ENCODE assay signal across 11 mouse cellular contexts in genomic region chr5:127243209-127243608, GRCm38 (mm10). TPM values are rescaled to one million over a fixed set of nuclear protein-coding genes. Genes with fewer than 3 reads are reported as not detected.
DNase-seq lines count a peak whose midpoint lies in the region; ATAC-seq and TF ChIP-seq lines count a peak whose summit lies in the region.
"Had no signal": no experiment of that assay in that cellular context is flagged by ENCODE, and none has a peak within 500 bp of the region (broad histone marks: within the 10 kb centered on the region; RNA-seq: fewer than 3 reads in every experiment).

No protein-coding gene starts in this region.

- ATAC-seq in heart, postnatal 0 days (ENCODE audit: insufficient read depth, low read depth) = no peak
- ATAC-seq in forebrain, postnatal 0 days = no peak
- ATAC-seq in midbrain, embryonic 14.5 days (ENCODE audit: low FRiP score, low TSS enrichment) = no peak
- no peak for ATAC-seq in CD4-positive, CD25-positive, alpha-beta regulatory T cell, adult 4 months

- no peak for DNase-seq in heart, postnatal 0 days (ENCODE audit: low spot score)
- no peak for DNase-seq in heart, postnatal 4 days
- DNase-seq in cerebellum, postnatal 25 days = peak; percentile 49 to 58
- DNase-seq in forebrain, postnatal 0 days = no peak
- peak; percentile 49 for DNase-seq in midbrain, embryonic 14.5 days
- no peak for DNase-seq in frontal cortex, adult 2 months (ENCODE audit: extremely low spot score in 1 of 2, low spot score in 1 of 2)
- no peak for DNase-seq in kidney, postnatal 36 days

- no peaks in the 10 kb centered on the region for H3K36me3 ChIP-seq in heart, postnatal 0 days (replicated peaks; ENCODE audit: control insufficient read depth, insufficient read depth, low read length)
- no peaks in the 10 kb centered on the region for H3K36me3 ChIP-seq in forebrain, postnatal 0 days (ENCODE audit: insufficient read depth)
- H3K36me3 ChIP-seq in midbrain, embryonic 14.5 days (ENCODE audit: control insufficient read depth, insufficient read depth, low read length) = no peaks in the 10 kb centered on the region

- H3K4me1 ChIP-seq in heart, postnatal 0 days (ENCODE audit: control insufficient read depth, insufficient read depth) = 0 out of 2 replicates have a peak, but pooled peaks cover 6% of the 10 kb centered on the region
- H3K4me1 ChIP-seq in forebrain, postnatal 0 days (ENCODE audit: insufficient read depth) = peaks cover 9% of the 10 kb centered on the region; the same call in 1 of the 2 replicates
- peaks cover 15% of the 10 kb centered on the region for H3K4me1 ChIP-seq in midbrain, embryonic 14.5 days (ENCODE audit: control insufficient read depth, insufficient read depth, low read length)

- H3K9me3 ChIP-seq in heart, postnatal 0 days (replicated peaks; ENCODE audit: control insufficient read depth, low read length) = no peaks in the 10 kb centered on the region
- no peaks in the 10 kb centered on the region for H3K9me3 ChIP-seq in forebrain, postnatal 0 days (ENCODE audit: low read length)
- H3K9me3 ChIP-seq in midbrain, embryonic 14.5 days (ENCODE audit: control insufficient read depth, low read length) = no peaks in the 10 kb centered on the region

- H3K4me2 ChIP-seq in heart, postnatal 0 days (ENCODE audit: low read depth, low read length) = peak overlapping the region; percentile 58
- peak overlapping the region; percentile 76 for H3K4me2 ChIP-seq in forebrain, postnatal 0 days (ENCODE audit: low read depth)
- H3K4me2 ChIP-seq in midbrain, embryonic 14.5 days (ENCODE audit: low read length) = peak overlapping the region; percentile 79

- TF ChIP-seq CTCF in heart, postnatal 0 days (IDR thresholded peaks at IDR 0.05; ENCODE audit: low read depth) = no peak
- TF ChIP-seq CTCF in forebrain, postnatal 0 days (IDR thresholded peaks at IDR 0.05; ENCODE audit: low read depth) = no peak

- no peak for TF ChIP-seq EP300 in heart, postnatal 0 days (IDR thresholded peaks at IDR 0.05; ENCODE audit: low read depth)

- H3K4me3 ChIP-seq in heart, postnatal 0 days (ENCODE audit: low read depth, low read length) = peak overlapping the region; percentile 46
- H3K4me3 ChIP-seq in forebrain, postnatal 0 days (ENCODE audit: low read depth, low read length) = peak overlapping the region; percentile 51
- H3K4me3 ChIP-seq in midbrain, embryonic 14.5 days (replicated peaks; ENCODE audit: low read depth, low read length) = peak overlapping the region; percentile 57
- H3K4me3 ChIP-seq: erythroblast, embryonic 14.5 days had no signal

- WGBS in heart, postnatal 0 days = under 1% methylated on average over 16 of the region's 16 CpGs
- 7% methylated on average over 16 of the region's 16 CpGs for WGBS in forebrain, postnatal 0 days
- under 1% methylated on average over 16 of the region's 16 CpGs for WGBS in midbrain, embryonic 14.5 days

- H3K27me3 ChIP-seq in heart, postnatal 0 days (ENCODE audit: control insufficient read depth, insufficient read depth, low read length) = peaks cover 59% of the 10 kb centered on the region
- peaks cover 30% of the 10 kb centered on the region for H3K27me3 ChIP-seq in forebrain, postnatal 0 days (ENCODE audit: insufficient read depth, low read length)
- H3K27me3 ChIP-seq in midbrain, embryonic 14.5 days (ENCODE audit: control insufficient read depth, insufficient read depth, low read length) = peaks cover 28% of the 10 kb centered on the region

- no peak overlapping the region for H3K27ac ChIP-seq in heart, postnatal 0 days (ENCODE audit: low read depth)
- H3K27ac ChIP-seq in forebrain, postnatal 0 days (ENCODE audit: low read depth, low read length) = no peak overlapping the region
- no peak overlapping the region for H3K27ac ChIP-seq in midbrain, embryonic 14.5 days (replicated peaks; ENCODE audit: low read depth, low read length)

- no peak overlapping the region for H3K9ac ChIP-seq in heart, postnatal 0 days (replicated peaks; ENCODE audit: low read depth, low read length)
- peak overlapping the region; percentile 25 for H3K9ac ChIP-seq in forebrain, postnatal 0 days
- peak overlapping the region; percentile 60 for H3K9ac ChIP-seq in midbrain, embryonic 14.5 days (replicated peaks; ENCODE audit: low read length)

RNA-seq across cellular contexts. Expression of gene Tmem132c, which starts 1.6 kb away (rescaled TPM):
- 1.0 and 1.5 TPM in 2 replicates for total RNA-seq in heart, postnatal 0 days (2014; rRNA removed; ENCODE audit: low replicate concordance)
- polyA plus RNA-seq in heart, postnatal 0 days (2015; fragmentation: Nextera tagmentation; extraction: Ambion mirVana) = 0.16 and 0.52 TPM in 2 replicates
- under 1 TPM; 0.47 to 0.52 TPM for total RNA-seq in heart, postnatal 4 days (2021)
- 18.9 and 25.6 TPM in 2 replicates for total RNA-seq in forebrain, postnatal 0 days (2014; rRNA removed)
- 5.2 and 7.5 TPM in 2 replicates for polyA plus RNA-seq in forebrain, postnatal 0 days (2015; fragmentation: Nextera tagmentation; extraction: Ambion mirVana)
- polyA plus RNA-seq in midbrain, embryonic 14.5 days (2014; fragmentation: Nextera tagmentation; extraction: Ambion mirVana) = 10.6 and 16.2 TPM in 2 replicates
- 2.6 and 2.9 TPM in 2 replicates for polyA plus RNA-seq in frontal cortex, adult 2 months (2012; rRNA removed)
- polyA plus RNA-seq in CD4-positive, CD25-positive, alpha-beta regulatory T cell, adult 4 months (2017; shearing (Covaris generic)) = not detected
- total RNA-seq: MEL; neutrophil, adult 5-6 weeks had no signal
- polyA plus RNA-seq: erythroblast, embryonic 14.5 days had no signal

Comparison
In these comparisons a context has a peak if more than half of its experiments do, and no peak if none do; other contexts are left out.
1. DNase-seq: peak in cerebellum, postnatal 25 days (2 of 2) and midbrain, embryonic 14.5 days (single experiment); none in heart, postnatal 0 days (single experiment), heart, postnatal 4 days (single experiment), forebrain, postnatal 0 days (single experiment), frontal cortex, adult 2 months (0 of 2) and kidney, postnatal 36 days (0 of 2).
2. Peak in every context shown above with its lines, with median percentiles within 50 percentile points of each other: H3K4me2 ChIP-seq and H3K4me3 ChIP-seq.